Mouse (Mus musculus): ENCODE measurements at regions not wholly inside any gene's neighbourhood (a gene's known extent, or its start where the extent isn't known, plus 50 kb on each side); places are given as distances from the start of the nearest gene placed in this dataset.

- H3K36me3 ChIP-seq (ENCODE audit: insufficient read depth, low read length), result no peaks in the 10 kb centered on the region
- peaks cover 6% of the 10 kb centered on the region for H3K4me1 ChIP-seq (replicated peaks; ENCODE audit: low read depth, low read length)
- no peaks in the 10 kb centered on the region for H3K27me3 ChIP-seq (ENCODE audit: insufficient read depth, low read length)
- TF ChIP-seq NANOG (IDR thresholded peaks at IDR 0.05; ENCODE audit: borderline replicate concordance, low read length) (no peak), CTCF (conservative IDR thresholded peaks at IDR 0.05; ENCODE audit: low read length) (no peak), POU5F1 (IDR thresholded peaks at IDR 0.05; ENCODE audit: borderline replicate concordance, low read length) (no peak)
- H3K9me3 ChIP-seq (ENCODE audit: low read length), result no peaks in the 10 kb centered on the region
- no peak overlapping the region for H3K4me3 ChIP-seq (replicated peaks; ENCODE audit: low read length)
Measured at GRCm38 (mm10) chr3:136611682-136612081, 58.2 kb upstream of the Ppp3ca start.

- no peaks in the 10 kb centered on the region for H3K9me3 ChIP-seq (ENCODE audit: low read length)
- H3K27me3 ChIP-seq (ENCODE audit: insufficient read depth, low read length), result no peaks in the 10 kb centered on the region
- peaks cover 6% of the 10 kb centered on the region for H3K4me1 ChIP-seq (replicated peaks; ENCODE audit: low read depth, low read length)
- H3K36me3 ChIP-seq (ENCODE audit: insufficient read depth, low read length), result no peaks in the 10 kb centered on the region
- TF ChIP-seq POU5F1 (IDR thresholded peaks at IDR 0.05; ENCODE audit: borderline replicate concordance, low read length) (no peak), NANOG (IDR thresholded peaks at IDR 0.05; ENCODE audit: borderline replicate concordance, low read length) (no peak), CTCF (conservative IDR thresholded peaks at IDR 0.05; ENCODE audit: low read length) (no peak)
- no peak overlapping the region for H3K4me3 ChIP-seq (replicated peaks; ENCODE audit: low read length)
Measured at GRCm38 (mm10) chr3:136610556-136610924, 59.4 kb upstream of the Ppp3ca start.

- Histone ChIP-seq H3K27me3 (ENCODE audit: insufficient read depth, low read length) (no peaks in the 10 kb centered on the region), H3K4me3 (replicated peaks; ENCODE audit: low read length) (no peak overlapping the region), H3K36me3 (ENCODE audit: insufficient read depth, low read length) (no peaks in the 10 kb centered on the region), H3K9me3 (ENCODE audit: low read length) (no peaks in the 10 kb centered on the region), H3K4me1 (replicated peaks; ENCODE audit: low read depth, low read length) (peaks cover 6% of the 10 kb centered on the region)
- TF ChIP-seq NANOG (IDR thresholded peaks at IDR 0.05; ENCODE audit: borderline replicate concordance, low read length) (no peak), POU5F1 (IDR thresholded peaks at IDR 0.05; ENCODE audit: borderline replicate concordance, low read length) (peak; percentile 82)
Measured at GRCm38 (mm10) chr3:136609855-136610555, 59.9 kb upstream of the Ppp3ca start.

- no peaks in the 10 kb centered on the region for H3K4me1 ChIP-seq (replicated peaks; ENCODE audit: low read depth, low read length)
- no peaks in the 10 kb centered on the region for H3K9me3 ChIP-seq (ENCODE audit: low read length)
- H3K4me3 ChIP-seq (replicated peaks; ENCODE audit: low read length), result no peak overlapping the region
- no peaks in the 10 kb centered on the region for H3K27me3 ChIP-seq (ENCODE audit: insufficient read depth, low read length)
- no peaks in the 10 kb centered on the region for H3K36me3 ChIP-seq (ENCODE audit: insufficient read depth, low read length)
- no peak for TF ChIP-seq POU5F1 (IDR thresholded peaks at IDR 0.05; ENCODE audit: borderline replicate concordance, low read length)
- TF ChIP-seq NANOG (IDR thresholded peaks at IDR 0.05; ENCODE audit: borderline replicate concordance, low read length), result no peak
- no peak for TF ChIP-seq CTCF (conservative IDR thresholded peaks at IDR 0.05; ENCODE audit: low read length)
Measured at GRCm38 (mm10) chr3:136601706-136602105, 68.2 kb upstream of the Ppp3ca start.

DNA sequence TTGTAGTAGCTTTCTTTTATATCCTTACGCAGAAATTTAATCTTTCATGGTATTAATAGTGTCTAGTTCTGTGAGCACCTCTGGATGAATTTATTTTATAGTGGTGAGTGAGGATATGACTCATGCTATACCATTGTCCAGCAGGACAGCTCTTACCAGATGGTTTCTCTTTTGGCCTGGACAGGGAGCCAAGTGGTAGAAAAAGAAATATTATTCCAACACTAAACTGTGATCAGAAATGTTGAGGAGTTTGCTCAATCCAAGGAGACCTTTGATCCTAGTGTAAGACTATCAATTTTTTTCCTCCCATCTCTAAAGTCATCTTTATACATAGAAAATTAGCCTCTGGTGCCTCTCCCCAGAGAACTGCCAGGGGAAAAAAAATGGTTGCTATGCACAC is 86.0 kb upstream of the Ppp3ca start:
- Histone ChIP-seq H3K27me3 (ENCODE audit: insufficient read depth, low read length) (no peaks in the 10 kb centered on the region), H3K4me3 (replicated peaks; ENCODE audit: low read length) (no peak overlapping the region), H3K36me3 (ENCODE audit: insufficient read depth, low read length) (no peaks in the 10 kb centered on the region), H3K4me1 (replicated peaks; ENCODE audit: low read depth, low read length) (no peaks in the 10 kb centered on the region), H3K9me3 (ENCODE audit: low read length) (no peaks in the 10 kb centered on the region)
- TF ChIP-seq CTCF (conservative IDR thresholded peaks at IDR 0.05; ENCODE audit: low read length), result no peak
- TF ChIP-seq POU5F1 (IDR thresholded peaks at IDR 0.05; ENCODE audit: borderline replicate concordance, low read length), result no peak
- no peak for TF ChIP-seq NANOG (IDR thresholded peaks at IDR 0.05; ENCODE audit: borderline replicate concordance, low read length)

DNA sequence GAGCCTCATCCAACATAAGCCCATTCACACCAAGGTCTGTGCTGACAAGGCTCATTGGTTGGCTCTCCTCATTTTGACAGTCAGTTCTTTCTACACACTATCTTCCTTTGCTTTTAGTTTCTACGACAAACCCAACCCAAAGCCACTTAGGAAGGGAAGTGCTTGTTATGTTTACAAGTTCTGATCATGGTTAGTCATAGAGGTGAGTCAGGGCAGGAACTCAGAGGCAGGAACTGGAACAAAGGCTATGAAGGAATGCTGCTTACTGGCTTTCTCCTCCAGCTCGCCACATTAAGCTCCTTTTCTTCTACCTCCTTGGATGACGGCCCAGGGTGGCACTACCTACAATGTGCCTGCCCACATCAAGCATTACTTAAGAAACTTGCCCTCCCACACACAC is 91.9 kb upstream of the Ppp3ca start:
- Histone ChIP-seq H3K4me1 (replicated peaks; ENCODE audit: low read depth, low read length) (no peaks in the 10 kb centered on the region), H3K27me3 (ENCODE audit: insufficient read depth, low read length) (no peaks in the 10 kb centered on the region), H3K36me3 (ENCODE audit: insufficient read depth, low read length) (no peaks in the 10 kb centered on the region), H3K4me3 (replicated peaks; ENCODE audit: low read length) (no peak overlapping the region), H3K9me3 (ENCODE audit: low read length) (peaks cover 12% of the 10 kb centered on the region)
- no peak for TF ChIP-seq POU5F1 (IDR thresholded peaks at IDR 0.05; ENCODE audit: borderline replicate concordance, low read length)
- no peak for TF ChIP-seq CTCF (conservative IDR thresholded peaks at IDR 0.05; ENCODE audit: low read length)
- TF ChIP-seq NANOG (IDR thresholded peaks at IDR 0.05; ENCODE audit: borderline replicate concordance, low read length), result no peak

- peaks cover 21% of the 10 kb centered on the region for H3K9me3 ChIP-seq (ENCODE audit: low read length)
- H3K4me3 ChIP-seq (replicated peaks; ENCODE audit: low read length), result no peak overlapping the region
- no peaks in the 10 kb centered on the region for H3K4me1 ChIP-seq (replicated peaks; ENCODE audit: low read depth, low read length)
- H3K27me3 ChIP-seq (ENCODE audit: insufficient read depth, low read length), result no peaks in the 10 kb centered on the region
- no peak for TF ChIP-seq NANOG (IDR thresholded peaks at IDR 0.05; ENCODE audit: borderline replicate concordance, low read length)
- no peak for TF ChIP-seq POU5F1 (IDR thresholded peaks at IDR 0.05; ENCODE audit: borderline replicate concordance, low read length)
- TF ChIP-seq CTCF (conservative IDR thresholded peaks at IDR 0.05; ENCODE audit: low read length), result no peak
- H3K36me3 ChIP-seq (ENCODE audit: insufficient read depth, low read length), result no peaks in the 10 kb centered on the region
Measured at GRCm38 (mm10) chr3:136570517-136570916, 99.4 kb upstream of the Ppp3ca start.

- H3K4me3 ChIP-seq (replicated peaks; ENCODE audit: low read length), result no peak overlapping the region
- TF ChIP-seq POU5F1 (IDR thresholded peaks at IDR 0.05; ENCODE audit: borderline replicate concordance, low read length), result no peak
- no peak for TF ChIP-seq NANOG (IDR thresholded peaks at IDR 0.05; ENCODE audit: borderline replicate concordance, low read length)
- no peak for TF ChIP-seq CTCF (conservative IDR thresholded peaks at IDR 0.05; ENCODE audit: low read length)
- H3K36me3 ChIP-seq (ENCODE audit: insufficient read depth, low read length), result no peaks in the 10 kb centered on the region
- no peaks in the 10 kb centered on the region for H3K4me1 ChIP-seq (replicated peaks; ENCODE audit: low read depth, low read length)
- no peaks in the 10 kb centered on the region for H3K9me3 ChIP-seq (ENCODE audit: low read length)
- H3K27me3 ChIP-seq (ENCODE audit: insufficient read depth, low read length), result no peaks in the 10 kb centered on the region
Measured at GRCm38 (mm10) chr3:136556488-136556887, 113.4 kb upstream of the Ppp3ca start.

DNA sequence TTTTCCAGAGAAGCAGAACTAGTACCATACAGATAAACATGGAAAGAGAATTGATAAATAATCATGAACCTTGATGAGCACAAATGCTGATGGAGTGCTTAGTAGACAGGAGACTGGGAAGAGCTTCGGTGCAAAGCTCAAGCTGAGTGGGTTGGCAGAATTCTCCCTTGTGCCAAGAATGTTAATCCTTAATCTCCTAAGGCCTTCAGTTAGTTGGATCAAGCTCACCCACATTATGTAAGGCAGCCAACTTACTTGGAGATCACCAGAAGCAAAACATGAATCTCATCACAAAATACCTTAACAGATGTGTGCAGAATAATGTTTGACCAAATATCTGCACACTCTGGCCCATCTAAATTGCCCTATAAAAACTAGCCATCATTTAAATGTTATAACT is 120.5 kb upstream of the Ppp3ca start:
- H3K36me3 ChIP-seq (ENCODE audit: insufficient read depth, low read length), result no peaks in the 10 kb centered on the region
- H3K9me3 ChIP-seq (ENCODE audit: low read length), result no peaks in the 10 kb centered on the region
- H3K27me3 ChIP-seq (ENCODE audit: insufficient read depth, low read length), result no peaks in the 10 kb centered on the region
- H3K4me3 ChIP-seq (replicated peaks; ENCODE audit: low read length), result no peak overlapping the region
- no peaks in the 10 kb centered on the region for H3K4me1 ChIP-seq (replicated peaks; ENCODE audit: low read depth, low read length)
- no peak for TF ChIP-seq CTCF (conservative IDR thresholded peaks at IDR 0.05; ENCODE audit: low read length)
- no peak for TF ChIP-seq NANOG (IDR thresholded peaks at IDR 0.05; ENCODE audit: borderline replicate concordance, low read length)
- TF ChIP-seq POU5F1 (IDR thresholded peaks at IDR 0.05; ENCODE audit: borderline replicate concordance, low read length), result no peak
